Mouse (Mus musculus): ENCODE results near the gene Snx32. TPM values are rescaled to one million over a fixed set of nuclear protein-coding genes. Genes with fewer than 3 reads are reported as not detected.
A peak's percentile ranks its signal among the peaks of the same experiment; 100 is the strongest.

The Snx32 gene
- polyA plus RNA-seq, 1 experiment = 18.4 TPM

GRCm38 (mm10) chr19:5543362-5543761 lies 33.0 kb upstream of the Snx32 start:
- no peak overlapping the region for H3K4me3 ChIP-seq (ENCODE audit: insufficient read depth, low read length)
- no peaks in the 10 kb centered on the region for H3K4me1 ChIP-seq (ENCODE audit: control insufficient read depth, insufficient read depth, low read length)
- no peak for TF ChIP-seq CTCF (IDR thresholded peaks at IDR 0.05; ENCODE audit: borderline replicate concordance, insufficient read depth, low read length)
- TF ChIP-seq POLR2A (IDR thresholded peaks at IDR 0.05; ENCODE audit: low read depth, low read length) = no peak
- no peak overlapping the region for H3K27ac ChIP-seq (ENCODE audit: insufficient read depth, low read length)

GRCm38 (mm10) chr19:5538786-5539185 lies 28.4 kb upstream of the Snx32 start:
- no peak overlapping the region for H3K4me3 ChIP-seq (ENCODE audit: insufficient read depth, low read length)
- H3K4me1 ChIP-seq (ENCODE audit: control insufficient read depth, insufficient read depth, low read length) = no peaks in the 10 kb centered on the region
- no peak overlapping the region for H3K27ac ChIP-seq (ENCODE audit: insufficient read depth, low read length)
- TF ChIP-seq POLR2A (IDR thresholded peaks at IDR 0.05; ENCODE audit: low read depth, low read length) = no peak
- TF ChIP-seq CTCF (IDR thresholded peaks at IDR 0.05; ENCODE audit: borderline replicate concordance, insufficient read depth, low read length) = no peak

DNA sequence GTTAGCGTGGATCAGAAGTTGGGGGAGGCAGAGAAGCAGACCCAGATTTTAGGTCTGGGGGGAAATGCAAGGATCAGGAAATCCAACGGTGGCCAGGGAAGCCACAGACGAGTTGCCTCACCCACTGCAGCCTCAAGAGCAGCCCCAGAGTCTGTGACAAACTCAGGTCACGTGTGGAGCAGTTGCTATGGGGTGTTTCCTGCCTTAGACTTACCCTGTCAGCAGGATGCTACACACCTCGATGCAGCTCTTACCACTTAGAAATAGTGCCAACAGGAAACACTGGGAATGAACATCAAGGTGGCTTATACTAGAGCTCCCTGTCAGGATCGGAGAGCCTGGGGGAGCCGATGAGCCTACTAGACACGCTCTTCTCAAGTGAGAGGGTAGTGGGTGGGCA lies 22.2 kb upstream of the Snx32 start:
- TF ChIP-seq CTCF (IDR thresholded peaks at IDR 0.05; ENCODE audit: borderline replicate concordance, insufficient read depth, low read length) (no peak), POLR2A (IDR thresholded peaks at IDR 0.05; ENCODE audit: low read depth, low read length) (no peak)
- no peak overlapping the region for H3K27ac ChIP-seq (ENCODE audit: insufficient read depth, low read length)
- H3K4me3 ChIP-seq (ENCODE audit: insufficient read depth, low read length) = no peak overlapping the region
- H3K4me1 ChIP-seq (ENCODE audit: control insufficient read depth, insufficient read depth, low read length) = no peaks in the 10 kb centered on the region

GRCm38 (mm10) chr19:5530138-5530524 lies 19.8 kb upstream of the Snx32 start:
- no peak for TF ChIP-seq CTCF (IDR thresholded peaks at IDR 0.05; ENCODE audit: borderline replicate concordance, insufficient read depth, low read length)
- TF ChIP-seq POLR2A (IDR thresholded peaks at IDR 0.05; ENCODE audit: low read depth, low read length) = no peak
- Histone ChIP-seq H3K27ac (ENCODE audit: insufficient read depth, low read length) (no peak overlapping the region), H3K4me3 (ENCODE audit: insufficient read depth, low read length) (no peak overlapping the region), H3K4me1 (ENCODE audit: control insufficient read depth, insufficient read depth, low read length) (no peaks in the 10 kb centered on the region)

DNA sequence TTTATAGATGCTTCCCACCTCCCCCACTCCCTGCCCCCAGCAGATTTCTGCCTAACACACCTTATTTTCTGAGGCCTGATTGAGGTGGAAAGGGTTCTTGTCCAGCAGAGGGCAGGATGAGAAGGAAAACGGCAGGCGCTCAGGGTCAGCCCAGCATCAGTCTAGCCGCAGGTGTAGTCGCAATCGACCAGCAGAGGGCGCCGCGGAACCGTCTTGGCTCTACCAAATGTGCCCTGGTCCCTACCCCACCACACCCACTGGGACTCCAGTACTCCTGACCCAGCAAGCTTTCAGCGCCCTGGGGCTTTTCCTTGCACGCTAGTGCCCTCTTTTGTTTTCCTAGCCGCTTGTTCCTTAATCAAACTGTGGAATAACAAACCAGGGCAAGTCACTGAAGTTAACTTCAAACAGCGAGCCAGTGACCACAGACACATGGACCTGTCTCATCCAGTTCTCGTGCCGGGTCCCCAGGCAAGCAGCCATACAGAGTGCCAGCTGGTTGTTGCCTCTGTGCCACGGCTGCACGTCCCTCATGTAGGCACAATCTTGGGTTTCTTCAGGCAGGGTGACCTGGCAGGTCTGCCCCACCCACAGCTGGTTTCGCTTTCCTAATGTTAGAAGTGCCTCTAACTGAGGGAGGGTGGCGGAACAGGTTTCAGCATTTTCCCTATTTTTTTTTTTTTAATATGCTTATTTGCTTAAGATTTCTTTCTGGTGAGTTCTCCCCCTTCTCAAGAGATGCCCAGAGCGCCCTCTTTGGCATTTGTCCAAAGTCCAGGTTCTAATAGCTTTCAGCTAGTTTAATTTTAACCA lies 19.2 kb upstream of the Snx32 start:
- no peaks in the 10 kb centered on the region for H3K4me1 ChIP-seq (ENCODE audit: control insufficient read depth, insufficient read depth, low read length)
- no peak overlapping the region for H3K27ac ChIP-seq (ENCODE audit: insufficient read depth, low read length)
- TF ChIP-seq POLR2A (IDR thresholded peaks at IDR 0.05; ENCODE audit: low read depth, low read length) (no peak), CTCF (IDR thresholded peaks at IDR 0.05; ENCODE audit: borderline replicate concordance, insufficient read depth, low read length) (peak; percentile 98)
- peak overlapping the region; percentile 2; the same call in 1 of the 2 replicates for H3K4me3 ChIP-seq (ENCODE audit: insufficient read depth, low read length)

GRCm38 (mm10) chr19:5525204-5525603 lies 14.9 kb upstream of the Snx32 start:
- TF ChIP-seq POLR2A (IDR thresholded peaks at IDR 0.05; ENCODE audit: low read depth, low read length) (no peak), CTCF (IDR thresholded peaks at IDR 0.05; ENCODE audit: borderline replicate concordance, insufficient read depth, low read length) (no peak)
- no peak overlapping the region for H3K27ac ChIP-seq (ENCODE audit: insufficient read depth, low read length)
- no peaks in the 10 kb centered on the region for H3K4me1 ChIP-seq (ENCODE audit: control insufficient read depth, insufficient read depth, low read length)
- H3K4me3 ChIP-seq (ENCODE audit: insufficient read depth, low read length) = no peak overlapping the region

DNA sequence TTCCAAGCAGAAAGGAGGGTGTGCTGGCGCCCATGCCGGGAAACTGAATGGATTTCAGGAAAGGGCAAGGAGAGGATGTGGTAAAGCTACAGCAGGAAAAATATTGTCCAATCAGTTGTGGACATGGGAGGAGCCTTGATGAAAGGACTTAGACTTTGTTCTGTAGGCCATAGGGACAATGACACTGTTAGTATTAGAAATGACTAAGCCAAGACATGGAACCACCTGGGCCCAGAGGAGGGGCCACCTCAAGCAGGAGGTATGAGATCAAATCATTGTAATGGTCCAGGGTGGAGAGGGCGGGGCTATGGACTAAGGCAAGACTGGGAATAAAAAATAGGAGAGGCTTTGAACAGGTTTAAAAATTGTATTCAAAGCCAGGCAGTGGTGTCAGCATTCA lies 8.4 kb upstream of the Snx32 start:
- H3K4me1 ChIP-seq (ENCODE audit: control insufficient read depth, insufficient read depth, low read length) = no peaks in the 10 kb centered on the region
- H3K27ac ChIP-seq (ENCODE audit: insufficient read depth, low read length) = no peak overlapping the region
- TF ChIP-seq CTCF (IDR thresholded peaks at IDR 0.05; ENCODE audit: borderline replicate concordance, insufficient read depth, low read length) (no peak), POLR2A (IDR thresholded peaks at IDR 0.05; ENCODE audit: low read depth, low read length) (no peak)
- H3K4me3 ChIP-seq (ENCODE audit: insufficient read depth, low read length) = no peak overlapping the region

DNA sequence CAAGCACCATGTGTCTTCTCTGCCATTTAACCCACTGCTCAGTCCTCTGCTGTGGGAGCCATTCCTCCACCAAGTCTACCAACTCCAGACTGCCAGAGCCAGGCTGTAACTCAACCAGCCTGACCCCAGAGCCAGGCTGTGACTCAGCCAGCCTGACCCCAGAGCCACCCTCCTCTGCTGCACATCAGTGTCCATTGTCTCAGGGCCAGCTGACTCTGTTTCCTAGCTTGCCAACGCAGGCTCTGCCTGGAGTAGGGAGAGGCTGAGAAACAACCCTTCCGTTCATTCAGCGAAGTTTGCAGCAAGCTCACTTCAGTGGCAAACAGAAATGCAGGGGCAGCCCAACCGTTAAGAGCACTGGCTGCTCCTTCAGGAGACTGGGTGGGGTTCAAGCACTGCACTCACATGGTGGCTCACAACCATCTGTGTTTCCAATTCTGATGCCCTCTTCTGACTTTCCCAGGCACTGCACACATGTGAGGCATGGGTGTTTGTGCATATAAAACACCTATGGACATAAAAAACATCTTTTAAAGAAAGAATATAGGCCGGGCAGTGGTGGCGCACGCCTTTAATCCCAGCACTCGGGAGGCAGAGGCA lies 6.7 kb upstream of the Snx32 start:
- TF ChIP-seq POLR2A (IDR thresholded peaks at IDR 0.05; ENCODE audit: low read depth, low read length) (no peak), CTCF (IDR thresholded peaks at IDR 0.05; ENCODE audit: borderline replicate concordance, insufficient read depth, low read length) (no peak)
- no peak overlapping the region for H3K27ac ChIP-seq (ENCODE audit: insufficient read depth, low read length)
- no peak overlapping the region for H3K4me3 ChIP-seq (ENCODE audit: insufficient read depth, low read length)
- no peaks in the 10 kb centered on the region for H3K4me1 ChIP-seq (ENCODE audit: control insufficient read depth, insufficient read depth, low read length)

GRCm38 (mm10) chr19:5515840-5516777 lies 5.8 kb upstream of the Snx32 start:
- Histone ChIP-seq H3K27ac (ENCODE audit: insufficient read depth, low read length) (no peak overlapping the region), H3K4me3 (ENCODE audit: insufficient read depth, low read length) (no peak overlapping the region), H3K4me1 (ENCODE audit: control insufficient read depth, insufficient read depth, low read length) (no peaks in the 10 kb centered on the region)
- TF ChIP-seq CTCF (IDR thresholded peaks at IDR 0.05; ENCODE audit: borderline replicate concordance, insufficient read depth, low read length) (no peak), POLR2A (IDR thresholded peaks at IDR 0.05; ENCODE audit: low read depth, low read length) (no peak)
